Mouse (Mus musculus) spleen, adult 2 months (tissue): Measurements from ENCODE around the gene Mrps10.

Experiments used
- CTCF ChIP-seq: fragments of 200-500 bp; IDR thresholded peaks from 2 replicates; pipeline ENCODE4 v1.5.1; 2011; ENCODE audit warnings: mild to moderate bottlenecking, inconsistent platforms; ENCODE audit not compliant: insufficient read depth, insufficient read length, insufficient replicate concordance; ENCODE audit errors: extremely low read depth
- POLR2A ChIP-seq: fragments of 200-500 bp; IDR thresholded peaks from 2 replicates; pipeline ENCODE4 v1.6.1; 2011; ENCODE audit warnings: low read depth, low read length, inconsistent platforms

DNA sequence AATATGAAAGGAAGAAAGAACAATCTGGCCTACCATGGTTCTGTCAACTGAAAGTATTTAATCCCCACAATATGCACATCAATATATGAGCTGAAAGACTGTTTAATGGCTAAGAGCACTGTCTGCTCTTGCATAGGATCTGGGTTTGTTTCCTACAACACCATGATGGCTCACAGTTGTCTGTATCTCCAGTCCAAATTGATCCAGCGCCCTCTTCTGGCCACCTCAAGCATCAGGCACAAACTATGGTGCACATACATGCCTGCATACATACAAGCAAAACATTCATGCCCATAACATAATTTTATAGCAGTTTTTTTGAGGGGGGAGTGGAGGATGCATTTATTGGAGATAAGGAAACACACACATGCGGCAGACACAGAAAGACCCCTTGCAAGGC, 25.6 kb upstream of the Mrps10 start:
- TF ChIP-seq CTCF: no peak
- no peak for TF ChIP-seq POLR2A
